Mouse (Mus musculus): Measurements from ENCODE around the gene Cfap99. TPM values are rescaled to one million over a fixed set of nuclear protein-coding genes. Genes with fewer than 3 reads are reported as not detected.

Cfap99 gene
- polyA plus RNA-seq, 1 experiment from 2014 or later, result not detected

GRCm38 (mm10) chr5:34336775-34337450, 48.5 kb downstream of the Cfap99 start:
- Histone ChIP-seq H3K27me3 (replicated peaks; ENCODE audit: control insufficient read depth, insufficient read depth, low read length) (no peaks in the 10 kb centered on the region), H3K36me3 (ENCODE audit: control insufficient read depth, insufficient read depth) (0 out of 2 replicates have a peak, but pooled peaks cover 4% of the 10 kb centered on the region), H3K9me3 (ENCODE audit: control insufficient read depth) (no peaks in the 10 kb centered on the region), H3K27ac (ENCODE audit: low read depth, low read length) (peak overlapping the region; percentile 97), H3K9ac (ENCODE audit: low read depth, low read length) (peak overlapping the region; percentile 96), H3K4me1 (replicated peaks; ENCODE audit: control insufficient read depth, insufficient read depth, low read length) (peaks cover 6% of the 10 kb centered on the region), H3K4me2 (replicated peaks; ENCODE audit: low read depth) (peak overlapping the region; percentile 79), H3K4me3 (ENCODE audit: low read depth, low read length) (peak overlapping the region; percentile 94)
- peak; percentile 51; the same call in 1 of the 2 replicates for ATAC-seq
- no peak for TF ChIP-seq CTCF (IDR thresholded peaks at IDR 0.05; ENCODE audit: low read depth)
- 0% methylated on average over 42 of the region's 42 CpGs for WGBS

GRCm38 (mm10) chr5:34340246-34340645, 51.8 kb downstream of the Cfap99 start:
- H3K27ac ChIP-seq (ENCODE audit: low read depth, low read length), result no peak overlapping the region
- 87% methylated on average over 6 of the region's 6 CpGs for WGBS
- peaks cover 21% of the 10 kb centered on the region for H3K36me3 ChIP-seq (ENCODE audit: control insufficient read depth, insufficient read depth)

GRCm38 (mm10) chr5:34352084-34352631, 63.8 kb downstream of the Cfap99 start:
- no peak for TF ChIP-seq CTCF (IDR thresholded peaks at IDR 0.05; ENCODE audit: low read depth)
- Histone ChIP-seq H3K9ac (ENCODE audit: low read depth, low read length) (no peak overlapping the region), H3K4me2 (replicated peaks; ENCODE audit: low read depth) (no peak overlapping the region), H3K4me3 (ENCODE audit: low read depth, low read length) (no peak overlapping the region), H3K36me3 (ENCODE audit: control insufficient read depth, insufficient read depth) (peaks cover 89% of the 10 kb centered on the region), H3K4me1 (replicated peaks; ENCODE audit: control insufficient read depth, insufficient read depth, low read length) (no peaks in the 10 kb centered on the region), H3K27ac (ENCODE audit: low read depth, low read length) (no peak overlapping the region), H3K27me3 (replicated peaks; ENCODE audit: control insufficient read depth, insufficient read depth, low read length) (no peaks in the 10 kb centered on the region), H3K9me3 (ENCODE audit: control insufficient read depth) (no peaks in the 10 kb centered on the region)
- ATAC-seq, result no peak
- 93% methylated on average over 3 of the region's 3 CpGs for WGBS

More at GRCm38 (mm10) chr5:34340246-34340645, 51.8 kb downstream of the Cfap99 start:
- TF ChIP-seq CTCF (IDR thresholded peaks at IDR 0.05; ENCODE audit: low read depth), result no peak
- Histone ChIP-seq H3K4me3 (ENCODE audit: low read depth, low read length) (no peak overlapping the region), H3K4me2 (replicated peaks; ENCODE audit: low read depth) (no peak overlapping the region), H3K27me3 (replicated peaks; ENCODE audit: control insufficient read depth, insufficient read depth, low read length) (no peaks in the 10 kb centered on the region), H3K9ac (ENCODE audit: low read depth, low read length) (no peak overlapping the region), H3K9me3 (ENCODE audit: control insufficient read depth) (no peaks in the 10 kb centered on the region), H3K4me1 (replicated peaks; ENCODE audit: control insufficient read depth, insufficient read depth, low read length) (peaks cover 6% of the 10 kb centered on the region)
- no peak for ATAC-seq

- 88% methylated on average over 3 of the region's 3 CpGs for WGBS
Measured at GRCm38 (mm10) chr5:34360261-34360660, 71.9 kb downstream of the Cfap99 start.

GRCm38 (mm10) chr5:34363115-34363514, 74.7 kb downstream of the Cfap99 start:
- no peak for ATAC-seq
- Histone ChIP-seq H3K27ac (ENCODE audit: low read depth, low read length) (no peak overlapping the region), H3K4me1 (replicated peaks; ENCODE audit: control insufficient read depth, insufficient read depth, low read length) (no peaks in the 10 kb centered on the region), H3K9ac (ENCODE audit: low read depth, low read length) (no peak overlapping the region), H3K27me3 (replicated peaks; ENCODE audit: control insufficient read depth, insufficient read depth, low read length) (no peaks in the 10 kb centered on the region), H3K4me2 (replicated peaks; ENCODE audit: low read depth) (no peak overlapping the region), H3K4me3 (ENCODE audit: low read depth, low read length) (no peak overlapping the region), H3K36me3 (ENCODE audit: control insufficient read depth, insufficient read depth) (peaks cover 25% of the 10 kb centered on the region), H3K9me3 (ENCODE audit: control insufficient read depth) (no peaks in the 10 kb centered on the region)
- no peak for TF ChIP-seq CTCF (IDR thresholded peaks at IDR 0.05; ENCODE audit: low read depth)

More at GRCm38 (mm10) chr5:34360261-34360660, 71.9 kb downstream of the Cfap99 start:
- H3K27ac ChIP-seq (ENCODE audit: low read depth, low read length), result no peak overlapping the region
- no peak for TF ChIP-seq CTCF (IDR thresholded peaks at IDR 0.05; ENCODE audit: low read depth)
- no peaks in the 10 kb centered on the region for H3K4me1 ChIP-seq (replicated peaks; ENCODE audit: control insufficient read depth, insufficient read depth, low read length)
- no peaks in the 10 kb centered on the region for H3K9me3 ChIP-seq (ENCODE audit: control insufficient read depth)
- no peak overlapping the region for H3K4me3 ChIP-seq (ENCODE audit: low read depth, low read length)
- H3K9ac ChIP-seq (ENCODE audit: low read depth, low read length), result no peak overlapping the region
- H3K36me3 ChIP-seq (ENCODE audit: control insufficient read depth, insufficient read depth), result peaks cover 47% of the 10 kb centered on the region
- no peak for ATAC-seq
- H3K27me3 ChIP-seq (replicated peaks; ENCODE audit: control insufficient read depth, insufficient read depth, low read length), result no peaks in the 10 kb centered on the region
- H3K4me2 ChIP-seq (replicated peaks; ENCODE audit: low read depth), result no peak overlapping the region

- H3K4me2 ChIP-seq (replicated peaks; ENCODE audit: low read depth), result peak overlapping the region; percentile 68
- H3K4me1 ChIP-seq (replicated peaks; ENCODE audit: control insufficient read depth, insufficient read depth, low read length), result 0 out of 2 replicates have a peak, but pooled peaks cover 3% of the 10 kb centered on the region
- peak overlapping the region; percentile 92 for H3K4me3 ChIP-seq (ENCODE audit: low read depth, low read length)
- H3K9me3 ChIP-seq (ENCODE audit: control insufficient read depth), result no peaks in the 10 kb centered on the region
- TF ChIP-seq CTCF (IDR thresholded peaks at IDR 0.05; ENCODE audit: low read depth), result no peak
- no peaks in the 10 kb centered on the region for H3K27me3 ChIP-seq (replicated peaks; ENCODE audit: control insufficient read depth, insufficient read depth, low read length)
- H3K9ac ChIP-seq (ENCODE audit: low read depth, low read length), result peak overlapping the region; percentile 93
- whole genome bisulfite sequencing, result 64% methylated on average over 7 of the region's 7 CpGs
- H3K27ac ChIP-seq (ENCODE audit: low read depth, low read length), result no peak overlapping the region
- no peak for ATAC-seq
- H3K36me3 ChIP-seq (ENCODE audit: control insufficient read depth, insufficient read depth), result 0 out of 2 replicates have a peak, but pooled peaks cover under 1% of the 10 kb centered on the region
Measured at GRCm38 (mm10) chr5:34368551-34369290, 80.3 kb downstream of the Cfap99 start.
